Mouse (Mus musculus): Measurements from ENCODE around the gene 9130213A22Rik. TPM values are rescaled to one million over a fixed set of nuclear protein-coding genes. Genes with fewer than 3 reads are reported as not detected.

9130213A22Rik gene
- polyA plus RNA-seq, 1 experiment from 2014 or later: 0.11 TPM

DNA sequence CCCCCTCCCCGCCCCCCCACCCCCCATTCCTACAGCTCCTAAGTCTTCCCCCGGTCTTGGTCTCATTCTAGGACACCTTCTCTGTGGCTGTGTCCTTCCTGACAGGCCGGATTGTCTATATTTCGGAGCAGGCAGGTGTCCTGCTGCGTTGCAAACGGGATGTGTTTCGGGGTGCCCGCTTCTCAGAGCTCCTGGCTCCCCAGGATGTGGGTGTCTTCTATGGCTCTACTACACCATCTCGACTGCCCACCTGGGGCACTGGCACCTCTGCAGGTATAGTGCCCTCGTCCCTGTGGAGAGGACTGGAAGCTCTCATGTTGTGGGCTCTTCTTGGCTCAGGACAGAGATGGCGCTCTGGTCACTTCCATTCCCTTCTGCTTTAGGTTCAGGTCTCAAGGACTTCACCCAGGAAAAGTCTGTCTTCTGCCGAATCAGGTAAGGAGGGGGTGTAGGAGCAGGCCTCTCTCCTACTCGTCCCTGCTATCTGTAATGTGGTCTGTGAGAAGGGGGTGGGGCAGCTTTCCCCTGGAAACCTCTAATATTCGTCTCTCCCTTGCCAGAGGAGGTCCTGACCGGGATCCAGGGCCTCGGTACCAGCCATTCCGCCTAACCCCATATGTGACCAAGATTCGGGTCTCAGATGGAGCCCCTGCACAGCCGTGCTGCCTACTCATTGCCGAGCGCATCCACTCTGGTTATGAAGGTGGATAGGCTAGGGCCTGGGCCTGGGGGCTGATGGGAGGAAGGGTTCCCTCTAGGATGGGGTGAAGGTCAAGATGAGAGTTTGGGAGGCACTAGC, 20.6 kb downstream of the 9130213A22Rik start:
- Histone ChIP-seq H3K27ac (no peak overlapping the region), H3K27me3 (ENCODE audit: poor library complexity, severe bottlenecking) (no peaks in the 10 kb centered on the region), H3K4me1 (peaks cover 43% of the 10 kb centered on the region), H3K4me3 (no peak overlapping the region), H3K36me3 (replicated peaks) (peaks cover 63% of the 10 kb centered on the region), H3K9me3 (no peaks in the 10 kb centered on the region)
- 89% methylated on average over 21 of the region's 21 CpGs for WGBS
- DNase-seq (ENCODE audit: extremely low spot score, low spot score): no peak

DNA sequence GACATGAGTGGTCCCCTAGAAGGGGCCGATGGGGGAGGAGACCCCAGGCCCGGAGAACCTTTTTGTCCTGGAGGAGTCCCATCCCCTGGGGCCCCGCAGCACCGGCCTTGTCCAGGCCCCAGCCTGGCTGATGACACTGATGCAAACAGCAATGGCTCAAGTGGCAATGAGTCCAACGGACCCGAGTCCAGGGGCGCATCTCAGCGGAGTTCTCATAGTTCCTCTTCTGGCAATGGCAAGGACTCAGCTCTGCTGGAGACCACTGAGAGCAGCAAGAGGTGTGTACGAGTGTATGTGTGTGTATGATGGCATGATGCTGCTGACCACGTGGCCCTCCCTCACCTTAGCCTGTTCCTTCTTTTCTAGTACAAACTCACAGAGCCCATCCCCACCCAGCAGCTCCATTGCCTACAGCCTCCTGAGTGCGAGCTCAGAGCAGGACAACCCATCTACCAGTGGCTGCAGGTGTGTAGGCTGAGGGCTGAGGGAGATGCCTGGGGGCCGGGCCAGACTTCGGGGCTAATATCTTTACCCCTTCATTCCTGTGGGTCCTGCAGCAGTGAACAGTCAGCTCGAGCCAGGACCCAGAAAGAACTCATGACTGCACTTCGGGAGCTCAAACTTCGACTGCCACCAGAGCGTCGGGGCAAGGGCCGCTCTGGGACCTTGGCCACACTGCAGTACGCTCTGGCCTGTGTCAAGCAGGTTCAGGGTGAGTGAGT, 21.6 kb downstream of the 9130213A22Rik start:
- H3K36me3 ChIP-seq (replicated peaks): peaks cover 53% of the 10 kb centered on the region
- 94% methylated on average over 20 of the region's 20 CpGs for WGBS
- no peak for DNase-seq (ENCODE audit: extremely low spot score, low spot score)
- peak overlapping the region; percentile 65 for H3K4me3 ChIP-seq
- H3K27me3 ChIP-seq (ENCODE audit: poor library complexity, severe bottlenecking): no peaks in the 10 kb centered on the region
- peak overlapping the region; percentile 86 for H3K27ac ChIP-seq
- no peaks in the 10 kb centered on the region for H3K9me3 ChIP-seq
- H3K4me1 ChIP-seq: peaks cover 53% of the 10 kb centered on the region

DNA sequence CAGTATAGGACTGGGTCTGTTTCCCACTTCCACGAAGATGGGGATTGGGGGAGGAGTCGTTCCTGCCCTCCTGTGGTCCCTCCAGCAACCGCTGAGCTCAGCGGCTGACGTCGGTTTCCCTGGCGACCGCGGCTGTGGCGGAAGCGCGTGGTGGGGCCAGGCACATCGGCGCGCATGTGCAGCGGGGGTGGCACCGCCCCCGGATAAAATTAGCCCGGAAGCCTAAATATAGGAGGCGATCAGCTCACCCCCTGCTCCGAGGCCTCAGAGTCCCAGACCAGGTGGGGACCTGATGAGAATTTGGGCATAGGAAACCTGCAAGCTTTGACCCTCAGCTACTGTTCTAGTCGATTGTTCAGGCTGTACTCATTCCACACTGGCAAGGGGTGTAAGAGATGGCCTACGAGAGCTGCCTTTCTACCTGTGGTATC, 22.5 kb downstream of the 9130213A22Rik start:
- Histone ChIP-seq H3K4me3 (peak overlapping the region; percentile 65), H3K4me1 (peaks cover 62% of the 10 kb centered on the region), H3K27me3 (ENCODE audit: poor library complexity, severe bottlenecking) (no peaks in the 10 kb centered on the region), H3K36me3 (replicated peaks) (peaks cover 45% of the 10 kb centered on the region), H3K27ac (peak overlapping the region; percentile 86), H3K9me3 (no peaks in the 10 kb centered on the region)
- peak; percentile 84 for DNase-seq (ENCODE audit: extremely low spot score, low spot score)
- WGBS: 1% methylated on average over 23 of the region's 23 CpGs

DNA sequence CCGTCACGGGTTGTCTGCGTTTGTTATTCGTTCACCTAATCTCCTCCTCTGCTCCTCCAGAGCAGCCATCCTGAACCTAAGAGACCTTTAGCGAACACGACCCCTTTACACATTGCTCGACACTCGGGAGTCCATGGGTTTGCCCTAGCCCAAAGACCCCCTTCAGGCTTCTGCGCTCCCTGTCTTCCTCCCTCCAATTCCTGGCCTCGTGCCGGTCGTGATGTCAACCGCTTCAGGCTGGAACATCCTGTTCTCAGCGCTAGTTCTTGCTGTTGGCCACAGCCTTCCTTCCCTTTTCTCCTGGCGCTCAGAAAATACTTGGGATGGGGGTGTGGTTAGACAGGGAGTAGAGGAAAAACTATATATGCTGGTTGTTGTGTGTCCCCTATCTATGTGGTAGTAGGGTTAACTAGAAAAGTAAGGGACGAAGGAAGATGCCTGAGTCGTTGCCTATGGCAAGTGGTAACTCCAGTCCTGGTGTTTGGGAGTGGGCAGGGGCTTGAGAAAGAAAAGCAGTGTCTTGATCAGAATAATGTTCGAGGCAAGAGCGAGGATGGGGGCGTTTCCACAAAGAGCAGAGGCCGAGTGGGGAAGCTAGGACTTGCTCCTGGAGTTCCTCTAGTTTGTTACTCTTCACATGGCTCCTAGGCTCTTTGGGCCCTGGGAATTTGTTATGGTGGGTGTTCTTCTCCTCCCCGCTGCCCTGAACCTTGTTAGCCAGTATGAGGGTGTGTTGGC, 23.0 kb downstream of the 9130213A22Rik start:
- Histone ChIP-seq H3K4me3 (peak overlapping the region; percentile 65), H3K27ac (peak overlapping the region; percentile 86), H3K36me3 (replicated peaks) (peaks cover 39% of the 10 kb centered on the region), H3K27me3 (ENCODE audit: poor library complexity, severe bottlenecking) (no peaks in the 10 kb centered on the region), H3K4me1 (peaks cover 65% of the 10 kb centered on the region), H3K9me3 (no peaks in the 10 kb centered on the region)
- no peak for DNase-seq (ENCODE audit: extremely low spot score, low spot score)
- 2% methylated on average over 22 of the region's 22 CpGs for WGBS

DNA sequence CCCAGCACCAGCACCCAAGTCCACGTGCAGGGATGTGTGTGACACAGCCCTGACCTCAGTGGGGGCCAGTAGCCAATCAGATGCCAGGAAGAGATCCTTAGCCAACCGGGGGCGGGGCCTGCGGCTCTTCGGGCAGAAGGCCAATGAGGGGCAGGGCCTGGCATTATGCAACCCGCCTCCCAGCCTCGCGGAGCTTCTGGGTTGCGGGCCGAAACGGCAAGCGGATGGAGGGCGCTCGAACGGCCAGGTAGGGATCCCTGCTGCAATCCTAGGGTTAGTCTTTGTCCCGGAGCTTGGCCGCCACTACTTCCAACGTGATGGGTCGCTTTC, 23.7 kb downstream of the 9130213A22Rik start:
- Histone ChIP-seq H3K9me3 (no peaks in the 10 kb centered on the region), H3K27me3 (ENCODE audit: poor library complexity, severe bottlenecking) (no peaks in the 10 kb centered on the region), H3K36me3 (replicated peaks) (peaks cover 33% of the 10 kb centered on the region), H3K27ac (peak overlapping the region; percentile 86), H3K4me1 (peaks cover 71% of the 10 kb centered on the region), H3K4me3 (peak overlapping the region; percentile 65)
- WGBS: under 1% methylated on average over 19 of the region's 19 CpGs
- peak; percentile 92 for DNase-seq (ENCODE audit: extremely low spot score, low spot score)

DNA sequence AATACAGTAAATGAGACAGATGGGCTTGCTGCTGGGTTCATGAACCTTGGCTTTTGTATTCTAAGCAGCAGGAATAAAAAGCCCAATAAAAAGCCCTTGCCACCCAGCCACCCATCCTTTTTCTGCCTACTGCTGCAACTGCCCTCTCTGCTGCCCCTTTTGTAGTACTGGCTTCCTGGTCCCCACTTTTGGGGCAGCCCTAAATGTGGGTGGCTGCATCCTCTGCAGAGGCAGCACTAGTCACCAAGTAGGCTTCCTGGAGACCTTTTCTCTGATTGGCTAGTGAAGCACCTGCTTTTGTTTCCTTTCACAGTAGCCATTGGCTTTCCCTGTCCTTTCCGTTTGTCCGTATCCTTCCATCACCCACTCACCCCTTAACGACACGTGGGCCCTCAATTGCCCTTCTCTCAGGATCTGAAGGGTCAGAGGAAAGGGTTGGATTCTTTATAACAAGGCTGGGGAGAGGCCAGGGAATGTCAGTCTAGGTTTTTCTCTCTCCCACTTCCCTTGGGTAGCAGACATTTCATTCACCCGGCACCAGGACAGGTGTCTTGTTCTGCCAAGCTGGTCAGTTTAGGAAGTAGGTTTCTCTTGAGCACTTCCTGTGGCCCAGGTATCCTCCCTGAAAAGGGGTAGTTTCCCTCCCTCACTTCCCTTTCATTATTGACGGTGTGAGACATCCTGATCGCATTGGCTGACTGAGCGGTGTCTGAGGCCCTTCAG, 24.2 kb downstream of the 9130213A22Rik start:
- Histone ChIP-seq H3K27ac (peak overlapping the region; percentile 86), H3K9me3 (no peaks in the 10 kb centered on the region)

DNA sequence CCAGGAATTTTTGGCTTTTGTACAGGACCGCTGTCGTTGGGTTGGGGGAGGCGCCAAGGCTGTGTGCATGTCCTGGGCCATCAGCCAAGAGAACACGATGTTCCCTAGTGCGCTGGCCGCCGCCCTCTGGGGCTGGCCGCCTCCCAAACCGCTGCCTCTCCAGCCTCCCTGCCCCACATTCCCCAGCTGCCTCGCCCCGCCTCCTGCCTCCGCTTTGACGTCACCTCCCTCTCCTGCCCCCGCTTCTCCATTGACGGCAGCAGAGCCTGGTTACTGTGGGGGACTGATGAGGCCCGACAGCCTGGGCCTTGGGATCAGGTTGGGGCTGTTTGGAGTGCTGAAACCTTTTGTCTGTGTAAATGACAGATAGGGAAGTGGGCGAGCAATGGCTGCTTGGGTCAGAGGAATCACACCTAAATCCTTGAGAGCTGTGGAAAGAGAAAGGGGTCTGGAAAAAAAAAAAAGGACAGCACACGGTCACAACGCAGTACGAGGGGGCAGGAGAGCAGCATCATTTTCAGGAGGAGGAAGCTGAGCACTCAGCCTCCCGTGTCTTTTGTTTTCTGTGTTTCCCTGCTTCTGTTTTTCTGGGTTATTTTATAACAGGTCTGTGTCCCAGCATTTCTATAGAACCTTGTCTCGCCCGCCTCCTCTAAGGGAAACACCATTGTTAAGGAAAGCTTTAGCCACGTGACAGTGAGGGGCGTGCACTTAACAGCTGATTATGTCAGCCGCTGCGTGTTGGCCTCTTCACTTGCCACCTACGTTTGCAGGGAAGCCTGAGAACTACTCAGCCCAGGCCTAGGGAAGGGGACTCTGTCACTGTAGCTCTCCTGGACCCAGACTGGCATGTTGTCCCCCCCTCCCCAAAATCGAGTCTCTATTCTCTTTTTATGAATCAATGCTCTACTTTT, 25.1 kb downstream of the 9130213A22Rik start:
- no peaks in the 10 kb centered on the region for H3K9me3 ChIP-seq
- H3K27me3 ChIP-seq (ENCODE audit: poor library complexity, severe bottlenecking): no peaks in the 10 kb centered on the region
- peaks cover 24% of the 10 kb centered on the region for H3K36me3 ChIP-seq (replicated peaks)
- peaks cover 71% of the 10 kb centered on the region for H3K4me1 ChIP-seq
- DNase-seq (ENCODE audit: extremely low spot score, low spot score): peak; percentile 86
- peak overlapping the region; percentile 65 for H3K4me3 ChIP-seq
- WGBS: 3% methylated on average over 29 of the region's 29 CpGs
- peak overlapping the region; percentile 82 for H3K27ac ChIP-seq

More for the DNA sequence above, 24.2 kb downstream of the 9130213A22Rik start:
- H3K4me3 ChIP-seq: peak overlapping the region; percentile 65
- peaks cover 71% of the 10 kb centered on the region for H3K4me1 ChIP-seq
- no peaks in the 10 kb centered on the region for H3K27me3 ChIP-seq (ENCODE audit: poor library complexity, severe bottlenecking)
- WGBS: 24% methylated on average over 8 of the region's 8 CpGs
- H3K36me3 ChIP-seq (replicated peaks): peaks cover 27% of the 10 kb centered on the region
- no peak for DNase-seq (ENCODE audit: extremely low spot score, low spot score)

DNA sequence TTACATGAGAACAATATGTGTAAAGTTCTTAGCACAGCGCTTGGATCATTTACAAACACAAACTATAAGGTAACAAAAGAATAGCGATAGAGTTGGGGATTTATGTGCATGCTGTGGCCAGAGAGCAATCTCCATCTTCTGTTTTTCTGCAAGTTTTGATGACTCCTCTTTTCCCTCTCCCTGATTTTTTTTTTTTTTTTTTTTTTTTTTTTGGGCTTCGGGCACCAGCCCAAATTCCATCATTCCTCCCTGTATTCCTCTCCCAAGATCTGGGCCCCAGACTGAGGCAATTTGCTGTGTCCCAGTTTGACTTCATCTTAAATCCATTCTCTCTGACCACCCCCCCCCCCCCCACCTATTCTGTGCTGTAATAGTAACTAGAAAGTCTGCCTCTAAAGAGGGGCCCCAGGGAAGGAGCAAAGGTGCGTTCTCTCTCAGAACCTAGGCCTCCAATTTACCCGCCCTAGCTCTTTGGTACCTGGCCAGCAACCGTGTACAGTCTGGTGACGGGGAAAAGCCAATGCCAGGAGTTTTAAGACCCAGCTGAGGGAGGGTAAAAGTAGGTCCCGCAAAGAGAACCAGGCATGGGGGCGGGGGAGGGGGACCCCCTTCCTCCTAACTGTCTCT, 25.9 kb downstream of the 9130213A22Rik start:
- DNase-seq (ENCODE audit: extremely low spot score, low spot score): no peak
- Histone ChIP-seq H3K4me1 (peaks cover 74% of the 10 kb centered on the region), H3K9me3 (no peaks in the 10 kb centered on the region), H3K27me3 (ENCODE audit: poor library complexity, severe bottlenecking) (no peaks in the 10 kb centered on the region), H3K36me3 (replicated peaks) (peaks cover 22% of the 10 kb centered on the region), H3K27ac (peak overlapping the region; percentile 82), H3K4me3 (peak overlapping the region; percentile 65)
- 18% methylated on average over 9 of the region's 9 CpGs for WGBS

DNA sequence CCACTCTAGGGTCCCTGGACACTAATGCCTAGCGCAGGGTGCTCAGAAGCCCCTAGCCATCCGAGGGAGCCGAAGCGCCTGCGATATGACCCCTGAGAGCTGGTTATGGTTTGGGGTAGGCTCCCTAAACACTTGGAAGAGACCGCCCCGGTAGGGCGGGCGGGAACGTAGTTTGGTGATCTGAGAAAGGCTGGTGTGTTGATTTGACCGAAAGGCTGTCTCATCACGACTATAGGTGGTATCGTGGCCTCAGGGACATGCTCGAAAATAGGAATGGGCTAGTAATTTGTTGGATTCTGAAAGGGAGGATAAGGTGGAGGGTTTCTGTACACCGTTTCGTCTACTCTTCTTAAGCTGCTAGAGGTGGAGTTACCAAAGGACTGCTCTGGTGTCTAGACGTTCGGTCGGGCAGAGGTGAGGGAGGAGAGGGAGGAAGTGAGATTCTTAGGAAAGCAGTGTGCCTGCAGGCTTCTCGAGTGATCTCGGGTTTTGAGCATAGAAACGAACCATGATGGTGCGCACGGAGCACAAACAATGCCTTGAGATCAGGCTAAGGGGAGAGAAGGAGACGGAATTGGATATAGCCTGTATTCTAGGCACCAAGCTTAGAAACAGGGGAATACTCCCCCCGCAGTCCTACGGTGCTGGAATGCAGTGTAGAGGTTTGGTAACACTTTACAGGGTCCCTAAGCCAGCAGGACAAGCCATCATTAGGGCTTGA, 26.7 kb downstream of the 9130213A22Rik start:
- no peaks in the 10 kb centered on the region for H3K9me3 ChIP-seq
- H3K4me1 ChIP-seq: peaks cover 70% of the 10 kb centered on the region
- WGBS: 4% methylated on average over 27 of the region's 27 CpGs
- peaks cover 22% of the 10 kb centered on the region for H3K36me3 ChIP-seq (replicated peaks)
- no peak for DNase-seq (ENCODE audit: extremely low spot score, low spot score)
- H3K27ac ChIP-seq: peak overlapping the region; percentile 81
- no peaks in the 10 kb centered on the region for H3K27me3 ChIP-seq (ENCODE audit: poor library complexity, severe bottlenecking)
- H3K4me3 ChIP-seq: peak overlapping the region; percentile 65

DNA sequence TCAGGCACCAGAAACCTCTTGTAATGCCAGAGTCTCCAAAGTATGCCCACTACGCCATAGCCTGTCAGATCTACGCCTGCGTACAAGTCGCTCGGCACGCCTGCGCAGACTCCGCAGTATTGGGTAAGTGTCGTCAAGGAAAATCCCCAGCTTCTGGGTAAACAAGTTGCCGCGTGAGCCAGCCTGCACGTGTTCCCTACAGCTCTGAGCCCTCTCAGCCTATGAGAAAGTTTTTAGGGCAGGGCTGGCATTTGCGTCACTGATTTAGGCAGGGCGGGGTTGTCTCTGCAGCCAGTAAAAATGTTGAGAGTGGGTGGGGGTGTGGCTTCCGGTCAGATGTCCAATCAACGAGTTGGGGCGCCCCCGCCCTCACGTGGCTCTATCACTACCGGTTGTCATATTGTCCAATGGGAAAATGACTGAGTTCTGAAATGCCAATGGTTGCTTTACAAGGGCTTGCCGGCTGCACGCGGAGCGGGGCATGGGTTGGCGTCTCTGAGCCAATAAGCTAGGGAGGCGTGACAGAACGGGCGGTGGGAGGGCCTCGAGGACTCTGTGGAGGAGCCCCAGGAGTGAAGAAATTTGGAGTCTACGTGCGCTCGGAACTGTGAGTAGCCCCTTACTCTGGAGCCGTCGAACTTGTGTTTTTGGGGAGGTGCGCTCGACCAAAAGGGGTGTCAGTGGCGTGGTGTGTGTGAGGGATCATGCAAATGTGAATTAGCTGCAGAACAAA, 27.5 kb downstream of the 9130213A22Rik start, which contains the start of gene Per1:
Gene Per1 (plus strand): TSS at position 521 of the 733 bp plus-strand sequence.
- Histone ChIP-seq H3K4me1 (peaks cover 69% of the 10 kb centered on the region), H3K27ac (peak within 1 kb of the TSS; percentile 81), H3K9me3 (no peaks in the 10 kb centered on the region), H3K36me3 (replicated peaks) (peaks cover 28% of the 10 kb centered on the region), H3K4me3 (peak within 1 kb of the TSS; percentile 65), H3K27me3 (ENCODE audit: poor library complexity, severe bottlenecking) (no peaks in the 10 kb centered on the region)
- WGBS: under 1% methylated on average over 37 of the region's 37 CpGs
- peak; percentile 99 for DNase-seq (ENCODE audit: extremely low spot score, low spot score)

All from forebrain, embryonic 10.5 days (tissue).